Mouse (Mus musculus) adrenal gland, adult (tissue): ENCODE measurements around the gene Pld5.
A peak's percentile ranks its signal among the peaks of the same experiment; 100 is the strongest.

Experiments
- DNase-seq, 2 experiments: peaks; one replicate each; pipeline ENCODE4 v3.0.0; 2022 to 2023; ENCODE audit warnings: low spot score in 1 of 2; ENCODE audit not compliant: inconsistent age in 2 of 2

Pld5 gene

GRCm38 (mm10) chr1:176274667-176275610 is at the start of gene Pld5:
TSS of gene Pld5 (minus strand) at chr1:176275312.
- DNase-seq: peak; percentile 4 to 37

- no peak for DNase-seq
Measured at GRCm38 (mm10) chr1:176315063-176315462, 40.0 kb upstream of the Pld5 start.

GRCm38 (mm10) chr1:176310174-176310573 is 35.1 kb upstream of the Pld5 start:
- no peak for DNase-seq

GRCm38 (mm10) chr1:176289396-176289795 is 14.3 kb upstream of the Pld5 start:
- DNase-seq: no peak

- DNase-seq: no peak
Measured at GRCm38 (mm10) chr1:176275611-176275980, 484 bp upstream of the Pld5 start.

- no peak for DNase-seq
Measured at GRCm38 (mm10) chr1:176248717-176249030, 26.4 kb downstream of the Pld5 start.

- DNase-seq: no peak
Measured at GRCm38 (mm10) chr1:176247885-176248716, 27.0 kb downstream of the Pld5 start.

- no peak for DNase-seq
Measured at GRCm38 (mm10) chr1:176239199-176239598, 35.9 kb downstream of the Pld5 start.

GRCm38 (mm10) chr1:176223794-176224193 is 51.3 kb downstream of the Pld5 start:
- no peak for DNase-seq

GRCm38 (mm10) chr1:176223196-176223595 is 51.9 kb downstream of the Pld5 start:
- DNase-seq: peak; percentile 52 to 87

GRCm38 (mm10) chr1:176218217-176218616 is 56.9 kb downstream of the Pld5 start:
- DNase-seq: no peak

- DNase-seq: peak in 1 of 2 experiments; percentile 52
Measured at GRCm38 (mm10) chr1:176213645-176214221, 61.4 kb downstream of the Pld5 start.

GRCm38 (mm10) chr1:176212922-176213644 is 62.0 kb downstream of the Pld5 start:
- DNase-seq: no peak

- DNase-seq: no peak
Measured at GRCm38 (mm10) chr1:176210803-176211202, 64.3 kb downstream of the Pld5 start.

GRCm38 (mm10) chr1:176208014-176208413 is 67.1 kb downstream of the Pld5 start:
- no peak for DNase-seq

- no peak for DNase-seq
Measured at GRCm38 (mm10) chr1:176202360-176202759, 72.8 kb downstream of the Pld5 start.

GRCm38 (mm10) chr1:176197036-176197766 is 77.9 kb downstream of the Pld5 start:
- no peak for DNase-seq

- DNase-seq: no peak
Measured at GRCm38 (mm10) chr1:176196341-176196740, 78.8 kb downstream of the Pld5 start.

GRCm38 (mm10) chr1:176194727-176195126 is 80.4 kb downstream of the Pld5 start:
- DNase-seq: no peak

GRCm38 (mm10) chr1:176183991-176184390 is 91.1 kb downstream of the Pld5 start:
- DNase-seq: no peak
